Mouse (Mus musculus): ENCODE measurements around the gene Nav1. TPM values are rescaled to one million over a fixed set of nuclear protein-coding genes. Genes with fewer than 3 reads are reported as not detected.
A peak's percentile ranks its signal among the peaks of the same experiment; 100 is the strongest.

Gene Nav1
- polyA plus RNA-seq, 1 experiment from 2014 or later: 11.0 TPM

GRCm38 (mm10) chr1:135509145-135510084, 97.7 kb downstream of the Nav1 start:
- Histone ChIP-seq H3K36me3 (no peaks in the 10 kb centered on the region), H3K4me1 (peaks cover 43% of the 10 kb centered on the region), H3K9ac (no peak overlapping the region; the same call in none of the 2 replicates), H3K4me2 (peak overlapping the region; percentile 64), H3K9me3 (no peaks in the 10 kb centered on the region), H3K27me3 (replicated peaks) (no peaks in the 10 kb centered on the region), H3K4me3 (replicated peaks) (peak overlapping the region; percentile 50), H3K27ac (no peak overlapping the region)
- ATAC-seq (ENCODE audit: insufficient read depth, low FRiP score, low read depth): no peak
- 23% methylated on average over 16 of the region's 16 CpGs for WGBS

DNA sequence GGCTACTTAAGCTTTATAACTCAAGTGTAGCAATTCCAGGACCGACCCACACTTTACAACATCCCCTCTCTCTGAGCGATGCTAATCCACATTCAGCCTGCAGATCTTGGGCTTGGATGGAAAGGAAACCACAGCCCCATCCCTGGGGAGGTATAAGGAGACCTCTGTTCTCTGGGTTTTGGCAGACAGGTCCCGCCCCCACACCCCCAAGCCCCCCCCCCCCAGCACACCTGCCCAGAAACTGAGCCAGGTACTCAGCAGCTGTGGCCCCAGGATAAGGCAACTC, 98.8 kb downstream of the Nav1 start:
- no peaks in the 10 kb centered on the region for H3K27me3 ChIP-seq (replicated peaks)
- no peaks in the 10 kb centered on the region for H3K36me3 ChIP-seq
- H3K4me2 ChIP-seq: peak overlapping the region; percentile 64; the same call in 1 of the 2 replicates
- H3K4me3 ChIP-seq (replicated peaks): no peak overlapping the region
- 46% methylated on average over 3 of the region's 3 CpGs for WGBS
- no peak overlapping the region for H3K9ac ChIP-seq
- H3K4me1 ChIP-seq: peaks cover 34% of the 10 kb centered on the region
- ATAC-seq (ENCODE audit: insufficient read depth, low FRiP score, low read depth): peak; percentile 5; the same call in 1 of the 2 replicates
- H3K27ac ChIP-seq: no peak overlapping the region
- no peaks in the 10 kb centered on the region for H3K9me3 ChIP-seq

DNA sequence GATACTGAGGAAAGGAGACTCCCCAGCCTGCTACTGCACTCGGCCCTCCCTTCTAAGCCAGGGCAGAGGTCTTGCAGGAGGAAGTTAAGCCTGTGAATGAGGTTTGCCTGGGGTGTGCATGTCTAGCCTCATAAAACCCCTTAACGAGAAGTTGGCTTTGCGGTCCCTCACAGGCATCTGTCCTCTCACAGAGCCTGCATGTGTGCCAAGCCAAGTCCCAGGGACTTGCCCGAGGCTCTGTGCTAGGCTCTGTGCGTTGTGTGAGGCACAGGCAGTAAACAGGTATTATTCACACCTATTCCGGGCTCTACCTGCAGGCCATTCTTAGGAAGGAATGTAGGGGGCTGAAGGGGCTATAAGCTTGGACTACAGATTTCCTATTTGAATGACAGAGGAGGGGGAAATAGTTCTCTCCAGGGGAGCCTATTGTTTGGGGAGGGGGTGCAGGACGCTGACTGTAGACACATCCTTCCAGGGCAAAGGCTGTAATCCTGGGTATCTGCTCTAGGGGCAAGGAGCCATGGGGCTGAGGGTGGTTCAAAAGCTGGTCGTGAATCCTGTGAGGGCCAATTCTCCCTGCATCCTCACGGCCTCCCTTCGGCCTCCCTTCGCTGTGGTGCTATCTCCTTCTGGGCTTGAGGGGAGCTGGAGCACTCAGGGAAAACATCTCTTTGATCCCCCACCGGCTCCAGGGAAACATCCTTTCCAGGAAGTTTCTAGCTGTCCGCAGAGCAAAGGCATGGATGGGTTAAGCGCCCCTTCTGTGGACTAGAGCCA, 99.3 kb downstream of the Nav1 start:
- 52% methylated on average over 14 of the region's 14 CpGs for WGBS
- Histone ChIP-seq H3K4me3 (replicated peaks) (no peak overlapping the region), H3K4me1 (peaks cover 31% of the 10 kb centered on the region; the same call in 1 of the 2 replicates), H3K36me3 (no peaks in the 10 kb centered on the region), H3K4me2 (no peak overlapping the region), H3K9ac (no peak overlapping the region), H3K9me3 (no peaks in the 10 kb centered on the region), H3K27ac (no peak overlapping the region), H3K27me3 (replicated peaks) (no peaks in the 10 kb centered on the region)
- no peak for ATAC-seq (ENCODE audit: insufficient read depth, low FRiP score, low read depth)

GRCm38 (mm10) chr1:135505499-135505898, 101.6 kb downstream of the Nav1 start:
- Histone ChIP-seq H3K36me3 (no peaks in the 10 kb centered on the region), H3K4me2 (no peak overlapping the region), H3K4me1 (peaks cover 22% of the 10 kb centered on the region; the same call in 1 of the 2 replicates), H3K27ac (no peak overlapping the region), H3K9ac (no peak overlapping the region), H3K9me3 (no peaks in the 10 kb centered on the region), H3K27me3 (replicated peaks) (no peaks in the 10 kb centered on the region), H3K4me3 (replicated peaks) (no peak overlapping the region)
- ATAC-seq (ENCODE audit: insufficient read depth, low FRiP score, low read depth): no peak
- 54% methylated on average over 7 of the region's 7 CpGs for WGBS

DNA sequence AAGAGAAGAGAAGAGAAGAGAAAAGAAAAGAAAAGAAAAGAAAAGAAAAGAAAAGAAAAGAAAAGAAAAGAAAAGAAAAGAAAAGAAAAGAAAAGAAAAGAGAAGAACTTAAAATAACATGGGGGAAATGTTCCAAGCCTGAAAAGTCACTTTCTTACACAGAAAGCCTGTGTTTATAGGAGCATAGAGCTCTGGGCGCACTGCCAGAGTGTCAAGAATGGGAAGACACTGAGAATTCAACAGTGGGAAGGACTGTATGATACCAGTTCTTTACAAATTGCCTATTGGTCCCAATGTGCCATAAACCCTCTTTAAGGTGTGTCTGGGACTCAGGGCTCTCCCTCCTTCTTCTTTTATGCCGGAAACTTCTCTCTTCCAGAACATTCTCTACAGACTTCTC, 103.7 kb downstream of the Nav1 start:
- Histone ChIP-seq H3K9ac (no peak overlapping the region), H3K9me3 (no peaks in the 10 kb centered on the region), H3K4me2 (no peak overlapping the region), H3K27me3 (replicated peaks) (no peaks in the 10 kb centered on the region), H3K27ac (no peak overlapping the region), H3K36me3 (no peaks in the 10 kb centered on the region), H3K4me1 (0 out of 2 replicates have a peak, but pooled peaks cover 6% of the 10 kb centered on the region), H3K4me3 (replicated peaks) (no peak overlapping the region)
- WGBS: 53% methylated on average over 2 of the region's 2 CpGs
- no peak for ATAC-seq (ENCODE audit: insufficient read depth, low FRiP score, low read depth)

DNA sequence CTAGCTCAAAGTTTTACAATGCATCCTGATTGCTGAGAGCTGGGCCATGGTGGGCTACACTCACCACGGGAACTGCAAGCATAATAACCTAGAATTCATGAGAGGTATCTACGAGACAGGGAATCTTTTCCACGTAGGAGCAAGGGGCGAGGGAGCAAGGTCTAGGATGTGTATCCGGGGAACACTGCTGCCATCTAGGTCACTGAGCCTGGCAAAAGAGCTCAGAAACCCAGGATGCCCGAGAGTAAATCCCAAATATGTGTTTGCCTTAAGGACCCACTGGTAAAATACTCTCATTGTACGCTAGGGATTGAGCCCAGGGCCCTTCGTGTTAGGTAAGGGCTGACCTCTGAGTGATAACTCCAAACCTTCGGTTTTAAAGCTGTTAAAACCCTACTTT, 104.3 kb downstream of the Nav1 start:
- no peaks in the 10 kb centered on the region for H3K27me3 ChIP-seq (replicated peaks)
- WGBS: 81% methylated on average over 9 of the region's 9 CpGs

GRCm38 (mm10) chr1:135502135-135502534, 105.0 kb downstream of the Nav1 start:
- ATAC-seq (ENCODE audit: insufficient read depth, low FRiP score, low read depth): no peak
- no peak overlapping the region for H3K4me3 ChIP-seq (replicated peaks)
- no peak overlapping the region for H3K27ac ChIP-seq
- H3K4me2 ChIP-seq: no peak overlapping the region
- WGBS: 77% methylated on average over 8 of the region's 8 CpGs
- H3K36me3 ChIP-seq: no peaks in the 10 kb centered on the region
- H3K9me3 ChIP-seq: no peaks in the 10 kb centered on the region
- no peak overlapping the region for H3K9ac ChIP-seq
- no peaks in the 10 kb centered on the region for H3K4me1 ChIP-seq
- H3K27me3 ChIP-seq (replicated peaks): no peaks in the 10 kb centered on the region

More for the DNA sequence above, 104.3 kb downstream of the Nav1 start:
- Histone ChIP-seq H3K27ac (no peak overlapping the region; the same call in 1 of the 2 replicates), H3K4me3 (replicated peaks) (no peak overlapping the region), H3K36me3 (no peaks in the 10 kb centered on the region), H3K4me2 (no peak overlapping the region), H3K4me1 (no peaks in the 10 kb centered on the region), H3K9me3 (no peaks in the 10 kb centered on the region), H3K9ac (no peak overlapping the region)
- ATAC-seq (ENCODE audit: insufficient read depth, low FRiP score, low read depth): no peak

DNA sequence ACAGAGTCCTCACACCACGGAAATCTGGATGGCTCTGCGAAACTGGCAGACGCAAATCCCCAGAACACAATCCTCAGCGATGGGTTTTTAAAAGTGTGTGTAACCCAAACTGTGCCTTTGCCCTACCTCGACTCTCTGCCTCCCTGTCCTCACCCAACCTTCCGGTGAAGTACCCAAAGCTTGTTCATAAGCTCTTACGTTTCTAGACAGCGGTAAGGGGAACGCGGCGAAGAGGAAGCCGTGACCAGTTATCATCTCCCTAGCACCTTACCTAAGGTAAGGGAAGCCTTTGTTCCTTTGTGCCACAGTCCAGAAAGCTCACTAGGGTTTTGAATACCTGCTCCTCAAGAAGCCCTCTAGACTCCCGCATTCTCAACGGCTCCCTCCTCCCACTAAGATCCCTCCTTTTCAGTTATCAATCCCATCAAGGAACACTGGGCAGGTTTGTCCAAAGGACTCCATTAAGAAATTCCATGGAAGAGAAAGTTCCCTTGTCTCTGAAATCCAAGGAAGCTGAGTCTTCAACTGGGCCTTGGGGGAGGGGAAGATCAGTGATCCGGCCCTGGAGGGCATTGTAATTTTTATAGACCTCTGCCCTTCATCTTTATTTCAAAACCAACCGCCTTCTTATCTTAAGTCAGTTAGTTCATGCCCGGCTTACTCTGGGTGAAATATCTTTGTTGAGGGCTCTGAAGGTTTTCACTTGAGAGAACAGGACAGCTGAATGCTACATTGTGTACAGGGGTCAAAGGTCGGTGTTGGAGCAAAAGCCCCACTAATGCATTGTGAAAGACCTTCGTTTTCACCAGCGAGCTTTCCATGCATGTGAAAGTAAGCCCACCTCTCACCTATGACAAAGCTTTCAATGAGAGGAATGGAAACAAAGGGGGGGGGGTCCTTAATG, 108.4 kb downstream of the Nav1 start:
- WGBS: 73% methylated on average over 20 of the region's 20 CpGs
- ATAC-seq (ENCODE audit: insufficient read depth, low FRiP score, low read depth): no peak

DNA sequence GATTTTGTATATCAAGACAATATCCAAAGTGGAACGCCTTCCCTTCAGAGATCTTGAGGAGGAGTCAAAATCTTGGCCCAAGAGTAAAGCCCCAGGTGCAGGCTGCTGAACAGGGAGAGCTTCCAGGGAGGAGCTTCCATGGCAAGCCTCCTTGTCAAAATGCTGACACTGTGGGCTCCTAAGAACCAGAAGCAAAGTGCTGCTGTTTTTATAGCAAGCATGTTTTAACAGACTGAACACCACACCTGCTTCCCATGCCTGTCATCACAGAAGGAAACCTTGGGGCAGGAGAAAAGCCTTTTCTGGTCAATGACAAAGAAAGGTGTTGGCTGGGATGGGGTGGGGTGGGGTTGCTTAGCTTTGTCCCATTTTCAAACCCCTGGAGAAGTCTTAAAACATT, 112.0 kb downstream of the Nav1 start:
- no peak for ATAC-seq (ENCODE audit: insufficient read depth, low FRiP score, low read depth)
- no peak overlapping the region for H3K4me3 ChIP-seq (replicated peaks)

More for the DNA sequence above, 108.4 kb downstream of the Nav1 start:
- Histone ChIP-seq H3K27ac (no peak overlapping the region), H3K9ac (no peak overlapping the region), H3K27me3 (replicated peaks) (no peaks in the 10 kb centered on the region), H3K4me2 (no peak overlapping the region), H3K4me1 (peaks cover 11% of the 10 kb centered on the region), H3K9me3 (no peaks in the 10 kb centered on the region), H3K36me3 (no peaks in the 10 kb centered on the region), H3K4me3 (replicated peaks) (no peak overlapping the region)

GRCm38 (mm10) chr1:135493862-135494261, 113.2 kb downstream of the Nav1 start:
- Histone ChIP-seq H3K27me3 (replicated peaks) (no peaks in the 10 kb centered on the region), H3K27ac (no peak overlapping the region), H3K9me3 (no peaks in the 10 kb centered on the region), H3K36me3 (no peaks in the 10 kb centered on the region), H3K4me1 (peaks cover 13% of the 10 kb centered on the region), H3K9ac (no peak overlapping the region), H3K4me3 (replicated peaks) (no peak overlapping the region), H3K4me2 (no peak overlapping the region)
- 83% methylated on average over 6 of the region's 6 CpGs for WGBS
- ATAC-seq (ENCODE audit: insufficient read depth, low FRiP score, low read depth): no peak

More for the DNA sequence above, 112.0 kb downstream of the Nav1 start:
- no peaks in the 10 kb centered on the region for H3K9me3 ChIP-seq
- no peak overlapping the region for H3K9ac ChIP-seq
- peak overlapping the region; percentile 16; the same call in 1 of the 2 replicates for H3K27ac ChIP-seq
- no peaks in the 10 kb centered on the region for H3K27me3 ChIP-seq (replicated peaks)
- H3K4me1 ChIP-seq: peaks cover 13% of the 10 kb centered on the region
- H3K36me3 ChIP-seq: no peaks in the 10 kb centered on the region
- WGBS: 82% methylated on average over 1 of the region's 1 CpGs
- H3K4me2 ChIP-seq: no peak overlapping the region

- ATAC-seq (ENCODE audit: insufficient read depth, low FRiP score, low read depth): no peak
- H3K4me3 ChIP-seq (replicated peaks): no peak overlapping the region
- no peak overlapping the region for H3K9ac ChIP-seq
- 71% methylated on average over 10 of the region's 10 CpGs for WGBS
- peaks cover 13% of the 10 kb centered on the region for H3K4me1 ChIP-seq
- no peaks in the 10 kb centered on the region for H3K9me3 ChIP-seq
- H3K36me3 ChIP-seq: no peaks in the 10 kb centered on the region
- no peak overlapping the region for H3K27ac ChIP-seq
- no peaks in the 10 kb centered on the region for H3K27me3 ChIP-seq (replicated peaks)
- H3K4me2 ChIP-seq: no peak overlapping the region
Measured at GRCm38 (mm10) chr1:135492406-135492805, 114.7 kb downstream of the Nav1 start.
